Mouse (Mus musculus): ENCODE data around the gene Aldh18a1. TPM values are rescaled to one million over a fixed set of nuclear protein-coding genes. Genes with fewer than 3 reads are reported as not detected.

Gene Aldh18a1
- total RNA-seq, 1 experiment = 44.4 TPM

- DNase-seq (ENCODE audit: low read depth, low spot score) = peak; percentile 92
- no peak within 1 kb of the TSS for H3K27ac ChIP-seq (ENCODE audit: insufficient read depth, low read depth, low read length, poor library complexity, severe bottlenecking)
- TF ChIP-seq ZC3H11A (IDR thresholded peaks at IDR 0.05; ENCODE audit: borderline replicate concordance, low read depth, low read length) (no peak), MAFK (IDR thresholded peaks at IDR 0.05; ENCODE audit: insufficient read depth, low read depth, low read length) (no peak), ZNF384 (IDR thresholded peaks at IDR 0.05; ENCODE audit: low read depth, low read length) (no peak), HCFC1 (IDR thresholded peaks at IDR 0.05; ENCODE audit: borderline replicate concordance, insufficient read depth, low read length) (no peak; the same call in 1 of the 2 replicates), CHD2 (IDR thresholded peaks at IDR 0.05; ENCODE audit: low read depth, low read length) (no peak)
- H3K36me3 ChIP-seq (ENCODE audit: control insufficient read depth, insufficient read depth, low read length, poor library complexity, severe bottlenecking) = no peaks in the 10 kb centered on the region
- peak within 1 kb of the TSS; percentile 77 to 98 for H3K4me3 ChIP-seq (ENCODE audit: insufficient read depth in 1 of 2, low read depth in 1 of 2, low read length in 2 of 2, poor library complexity in 1 of 2, severe bottlenecking in 1 of 2)
- peaks cover 0 to 16% of the 10 kb centered on the region in 2 experiments; a peak in 2 of 4 replicates for H3K4me1 ChIP-seq (ENCODE audit: control insufficient read depth in 2 of 2, insufficient read depth in 2 of 2, low read length in 2 of 2, poor library complexity in 1 of 2)
- no peaks in the 10 kb centered on the region for H3K9me3 ChIP-seq (ENCODE audit: control insufficient read depth, insufficient read depth, low read depth, low read length)
- in situ Hi-C loops (cut with MboI; ENCODE audit: low sequenced_read_pairs in 2 of 2, unreplicated experiment in 2 of 2) = no loop called here
- H3K9ac ChIP-seq (ENCODE audit: insufficient read depth, low read depth, low read length, poor library complexity, severe bottlenecking) = peak within 1 kb of the TSS; percentile 74
These were observed 74.6 kb downstream of the Aldh18a1 start, which contains the start of gene Sorbs1 for GRCm38 (mm10) chr19:40513632-40514078. Sorbs1 (minus strand) TSS chr19:40513779.

DNA sequence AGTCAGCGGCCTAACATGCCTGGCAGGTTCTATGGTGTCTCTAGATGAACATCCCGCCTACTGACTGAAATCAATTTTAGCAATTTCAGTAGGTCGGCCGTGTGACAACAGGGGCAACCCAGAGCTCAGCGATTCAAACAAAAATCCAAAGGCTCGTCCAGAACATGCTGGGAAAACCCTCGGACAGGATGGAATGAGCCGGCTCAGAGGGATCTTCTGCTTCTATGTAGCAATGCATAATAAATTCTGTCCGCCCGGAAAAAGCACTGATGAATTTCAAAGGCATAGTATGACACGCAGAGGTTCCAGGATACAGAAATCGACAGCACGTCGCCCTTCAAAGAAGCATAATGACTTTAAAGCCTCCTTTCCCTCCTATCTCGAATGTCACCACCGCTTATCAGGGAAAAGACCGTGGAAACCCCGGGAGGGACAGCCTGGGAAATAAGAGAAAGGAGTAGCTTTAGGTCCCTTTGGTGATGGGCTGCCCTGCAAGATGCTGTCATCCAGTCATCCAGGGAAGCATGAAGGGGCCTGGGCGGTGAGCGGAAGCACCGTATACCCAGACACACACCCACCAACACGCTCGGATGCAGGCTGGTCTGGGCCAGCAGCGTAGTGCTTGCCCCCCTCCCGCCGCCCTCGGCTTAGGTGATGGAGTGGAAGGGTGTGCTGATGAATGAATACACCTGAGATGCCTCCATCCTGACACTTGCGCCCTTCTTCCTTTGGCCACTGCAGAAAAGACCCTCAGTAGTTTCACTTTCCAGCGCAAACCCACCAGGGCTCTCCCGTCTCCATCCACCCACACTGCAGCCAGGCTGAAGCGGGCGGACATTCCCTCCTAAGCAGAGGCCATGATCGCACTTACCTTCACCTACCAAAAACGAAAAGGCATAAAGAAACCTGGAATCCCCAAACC is 75.5 kb downstream of the Aldh18a1 start:
- in situ Hi-C loops (cut with MboI; ENCODE audit: low sequenced_read_pairs in 2 of 2, unreplicated experiment in 2 of 2) = no loop called here
- no peak for TF ChIP-seq MAFK (IDR thresholded peaks at IDR 0.05; ENCODE audit: insufficient read depth, low read depth, low read length)
- no peak for TF ChIP-seq HCFC1 (IDR thresholded peaks at IDR 0.05; ENCODE audit: borderline replicate concordance, insufficient read depth, low read length)
- TF ChIP-seq ZC3H11A (IDR thresholded peaks at IDR 0.05; ENCODE audit: borderline replicate concordance, low read depth, low read length) = no peak
- no peak for TF ChIP-seq CHD2 (IDR thresholded peaks at IDR 0.05; ENCODE audit: low read depth, low read length)
- no peak for TF ChIP-seq ZNF384 (IDR thresholded peaks at IDR 0.05; ENCODE audit: low read depth, low read length)
- H3K27ac ChIP-seq (ENCODE audit: insufficient read depth, low read depth, low read length, poor library complexity, severe bottlenecking) = no peak overlapping the region

DNA sequence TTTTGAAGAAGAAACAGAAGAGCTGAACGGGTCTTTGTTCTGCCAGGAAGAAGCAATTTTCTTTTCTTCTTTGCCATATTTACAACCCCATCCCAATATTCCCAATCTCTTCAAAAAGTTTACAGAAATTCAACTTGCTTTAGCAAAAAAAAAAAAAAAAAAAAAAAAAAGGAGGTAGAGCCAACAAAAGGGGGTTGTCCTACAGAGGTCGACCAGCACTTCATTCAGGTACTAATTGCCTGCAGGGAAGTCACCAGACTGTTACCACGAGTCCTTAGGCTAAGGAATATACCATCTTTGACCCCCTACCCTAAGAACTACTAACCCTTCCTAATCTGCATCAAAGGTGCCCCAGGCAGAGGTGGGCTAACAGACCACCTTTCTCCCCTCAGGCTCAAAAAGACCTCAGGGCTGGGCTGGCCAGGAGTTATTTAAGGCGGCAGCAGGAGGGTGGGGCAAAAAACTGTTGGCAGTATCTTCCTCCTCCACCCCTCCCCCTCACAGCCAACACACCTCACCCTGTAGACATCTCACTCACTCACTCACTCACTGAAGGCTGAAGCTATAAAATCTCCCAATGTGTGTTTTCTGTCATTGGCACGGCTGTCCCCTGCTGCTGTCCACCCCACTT is 76.5 kb downstream of the Aldh18a1 start:
- H3K9ac ChIP-seq (ENCODE audit: insufficient read depth, low read depth, low read length, poor library complexity, severe bottlenecking) = no peak overlapping the region
- H3K36me3 ChIP-seq (ENCODE audit: control insufficient read depth, insufficient read depth, low read length, poor library complexity, severe bottlenecking) = no peaks in the 10 kb centered on the region
- peak overlapping the region in 1 of 2 experiments; percentile 98; a peak in 1 of 4 replicates for H3K4me3 ChIP-seq (ENCODE audit: insufficient read depth in 1 of 2, low read depth in 1 of 2, low read length in 2 of 2, poor library complexity in 1 of 2, severe bottlenecking in 1 of 2)
- H3K27ac ChIP-seq (ENCODE audit: insufficient read depth, low read depth, low read length, poor library complexity, severe bottlenecking) = no peak overlapping the region
- peaks cover 0 to 16% of the 10 kb centered on the region in 2 experiments; a peak in 2 of 4 replicates for H3K4me1 ChIP-seq (ENCODE audit: control insufficient read depth in 2 of 2, insufficient read depth in 2 of 2, low read length in 2 of 2, poor library complexity in 1 of 2)
- peak; percentile 41 for DNase-seq (ENCODE audit: low read depth, low spot score)
- no peaks in the 10 kb centered on the region for H3K9me3 ChIP-seq (ENCODE audit: control insufficient read depth, insufficient read depth, low read depth, low read length)
- TF ChIP-seq CHD2 (IDR thresholded peaks at IDR 0.05; ENCODE audit: low read depth, low read length) = no peak
- peak; percentile 75; the same call in 1 of the 2 replicates for TF ChIP-seq ZNF384 (IDR thresholded peaks at IDR 0.05; ENCODE audit: low read depth, low read length)
- in situ Hi-C loops (cut with MboI; ENCODE audit: low sequenced_read_pairs in 2 of 2, unreplicated experiment in 2 of 2) = no loop called here

More for the DNA sequence above, 75.5 kb downstream of the Aldh18a1 start:
- peaks cover 0 to 16% of the 10 kb centered on the region in 2 experiments; a peak in 2 of 4 replicates for H3K4me1 ChIP-seq (ENCODE audit: control insufficient read depth in 2 of 2, insufficient read depth in 2 of 2, low read length in 2 of 2, poor library complexity in 1 of 2)
- H3K9ac ChIP-seq (ENCODE audit: insufficient read depth, low read depth, low read length, poor library complexity, severe bottlenecking) = peak overlapping the region; percentile 74
- no peak for DNase-seq (ENCODE audit: low read depth, low spot score)
- peak overlapping the region; percentile 77 to 98 for H3K4me3 ChIP-seq (ENCODE audit: insufficient read depth in 1 of 2, low read depth in 1 of 2, low read length in 2 of 2, poor library complexity in 1 of 2, severe bottlenecking in 1 of 2)
- H3K9me3 ChIP-seq (ENCODE audit: control insufficient read depth, insufficient read depth, low read depth, low read length) = no peaks in the 10 kb centered on the region
- no peaks in the 10 kb centered on the region for H3K36me3 ChIP-seq (ENCODE audit: control insufficient read depth, insufficient read depth, low read length, poor library complexity, severe bottlenecking)

GRCm38 (mm10) chr19:40511100-40511439 is 77.2 kb downstream of the Aldh18a1 start:
- in situ Hi-C loops (cut with MboI; ENCODE audit: low sequenced_read_pairs in 2 of 2, unreplicated experiment in 2 of 2) = no loop called here
- Histone ChIP-seq H3K4me3 (ENCODE audit: insufficient read depth in 1 of 2, low read depth in 1 of 2, low read length in 2 of 2, poor library complexity in 1 of 2, severe bottlenecking in 1 of 2) (no peak overlapping the region), H3K9ac (ENCODE audit: insufficient read depth, low read depth, low read length, poor library complexity, severe bottlenecking) (no peak overlapping the region), H3K9me3 (ENCODE audit: control insufficient read depth, insufficient read depth, low read depth, low read length) (no peaks in the 10 kb centered on the region), H3K4me1 (ENCODE audit: control insufficient read depth in 2 of 2, insufficient read depth in 2 of 2, low read length in 2 of 2, poor library complexity in 1 of 2) (peaks cover 0 to 16% of the 10 kb centered on the region in 2 experiments; a peak in 2 of 4 replicates), H3K36me3 (ENCODE audit: control insufficient read depth, insufficient read depth, low read length, poor library complexity, severe bottlenecking) (no peaks in the 10 kb centered on the region), H3K27ac (ENCODE audit: insufficient read depth, low read depth, low read length, poor library complexity, severe bottlenecking) (no peak overlapping the region)
- no peak for DNase-seq (ENCODE audit: low read depth, low spot score)
- TF ChIP-seq MAFK (IDR thresholded peaks at IDR 0.05; ENCODE audit: insufficient read depth, low read depth, low read length) (no peak), ZNF384 (IDR thresholded peaks at IDR 0.05; ENCODE audit: low read depth, low read length) (no peak), ZC3H11A (IDR thresholded peaks at IDR 0.05; ENCODE audit: borderline replicate concordance, low read depth, low read length) (no peak), CHD2 (IDR thresholded peaks at IDR 0.05; ENCODE audit: low read depth, low read length) (no peak), HCFC1 (IDR thresholded peaks at IDR 0.05; ENCODE audit: borderline replicate concordance, insufficient read depth, low read length) (no peak)

All from ES-E14 (cell line).